Mouse (Mus musculus): Measurements from ENCODE around the gene Rfx1.

DNA sequence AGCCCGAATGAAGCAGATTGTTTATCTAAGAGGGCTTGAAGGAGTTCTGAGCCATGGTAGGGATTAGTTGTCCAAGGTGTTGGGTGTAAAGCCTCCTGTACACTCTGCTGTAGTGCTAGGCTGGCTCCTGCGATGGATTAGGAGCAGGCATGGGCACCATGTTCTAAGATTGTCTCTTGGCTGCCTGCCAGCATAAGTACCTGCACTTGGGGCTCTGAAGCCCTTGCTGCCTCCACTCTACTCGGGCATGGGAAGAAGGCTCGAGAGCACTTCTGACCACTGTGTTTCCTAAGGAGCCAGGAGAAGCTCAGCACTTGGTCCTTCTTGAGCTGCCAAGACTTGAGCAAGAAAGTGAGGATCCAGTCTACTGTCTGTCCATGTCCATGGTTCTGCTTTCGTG lies 12.6 kb downstream of the Rfx1 start:
- TF ChIP-seq CTCF (conservative IDR thresholded peaks at IDR 0.05 in 1 of 2, IDR thresholded peaks at IDR 0.05 in 1 of 2; ENCODE audit: low read depth in 2 of 2, low read length in 2 of 2) (no peak), POLR2A (IDR thresholded peaks at IDR 0.05; ENCODE audit: low read depth, low read length) (no peak), MAX (IDR thresholded peaks at IDR 0.05; ENCODE audit: low read length) (no peak), BHLHE40 (IDR thresholded peaks at IDR 0.05; ENCODE audit: low read depth, low read length) (no peak), RAD21 (IDR thresholded peaks at IDR 0.05; ENCODE audit: low read depth, low read length) (no peak), SIN3A (IDR thresholded peaks at IDR 0.05; ENCODE audit: low read length) (no peak), TBP (conservative IDR thresholded peaks at IDR 0.05; ENCODE audit: low read depth, low read length) (no peak), EP300 (IDR thresholded peaks at IDR 0.05; ENCODE audit: low read length) (no peak), ETS1 (conservative IDR thresholded peaks at IDR 0.05; ENCODE audit: low read depth, low read length) (no peak), USF1 (IDR thresholded peaks at IDR 0.05; ENCODE audit: low read depth, low read length) (no peak), HCFC1 (IDR thresholded peaks at IDR 0.05; ENCODE audit: low read depth, low read length) (no peak), UBTF (IDR thresholded peaks at IDR 0.05; ENCODE audit: low read depth, low read length) (no peak), MEF2A (IDR thresholded peaks at IDR 0.05; ENCODE audit: borderline replicate concordance, low read depth, low read length) (no peak), MAZ (IDR thresholded peaks at IDR 0.05; ENCODE audit: low read depth, low read length) (no peak)

All from CH12.LX (cell line).